Mouse (Mus musculus) MN1 (cell line): ENCODE data around the gene Agbl4.
A peak's percentile ranks its signal among the peaks of the same experiment; 100 is the strongest.

Source experiments
- DNase-seq: peaks from one replicate; pipeline ENCODE4 v3.0.0-alpha.2; 2016; ENCODE audit warnings: low spot score

Gene Agbl4

GRCm38 (mm10) chr4:111584286-111584685 lies 1186.8 kb downstream of the Agbl4 start:
- DNase-seq: no peak

DNA sequence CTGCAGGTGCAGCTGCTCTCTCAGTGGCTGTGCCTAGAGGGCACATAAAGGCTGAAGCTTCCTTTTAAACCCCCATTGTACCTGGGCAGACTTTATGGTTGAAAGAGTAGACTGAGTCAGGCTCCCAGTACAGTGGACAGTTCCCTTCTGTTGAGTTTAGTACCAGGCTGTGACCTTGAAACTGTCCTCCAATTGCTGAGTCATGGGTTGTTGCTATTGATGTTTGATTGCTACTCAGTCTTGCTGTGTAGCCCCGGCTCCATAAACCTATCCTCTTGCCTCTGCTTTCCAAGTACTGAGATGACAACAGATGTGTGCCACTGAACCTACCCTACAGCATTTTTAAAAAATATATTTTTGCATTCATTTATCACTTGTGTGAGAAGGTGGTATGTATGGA lies 1190.8 kb downstream of the Agbl4 start:
- no peak for DNase-seq

DNA sequence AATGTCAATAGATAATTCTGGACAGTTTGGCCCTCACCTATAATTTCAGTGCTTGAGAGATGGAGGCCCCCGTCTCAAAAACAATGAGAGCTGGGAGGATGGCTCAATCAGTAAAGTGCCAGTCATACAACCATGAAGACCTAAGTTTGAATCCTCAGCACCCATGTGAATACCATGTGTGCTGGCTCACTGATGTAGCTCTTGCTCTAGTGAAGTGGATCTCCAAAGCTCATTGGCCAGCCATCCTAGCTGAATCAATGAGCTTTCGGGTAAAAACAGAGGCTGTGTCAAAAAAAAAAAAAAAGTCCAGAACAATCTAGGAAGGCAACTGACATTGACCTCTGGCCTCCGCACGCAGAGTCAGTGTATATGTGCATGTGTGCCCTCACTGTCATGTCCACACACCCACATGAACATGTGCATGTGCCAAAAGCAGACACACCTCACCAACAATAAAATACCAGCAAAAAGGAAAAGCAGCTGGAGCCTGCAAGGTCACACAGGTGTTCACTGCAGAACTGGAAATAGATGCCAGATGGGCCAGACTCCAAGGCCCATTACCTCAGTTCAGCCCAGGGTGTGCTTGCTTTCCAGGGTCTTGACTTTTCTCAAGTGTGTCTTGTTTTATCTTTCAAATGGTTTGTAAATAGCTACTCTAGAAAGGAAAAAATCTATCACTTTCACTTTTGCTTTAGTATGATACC lies 1192.2 kb downstream of the Agbl4 start:
- DNase-seq: no peak

GRCm38 (mm10) chr4:111594655-111595295 lies 1197.3 kb downstream of the Agbl4 start:
- DNase-seq: no peak

GRCm38 (mm10) chr4:111597249-111597661 lies 1199.8 kb downstream of the Agbl4 start:
- DNase-seq: peak; percentile 56

DNA sequence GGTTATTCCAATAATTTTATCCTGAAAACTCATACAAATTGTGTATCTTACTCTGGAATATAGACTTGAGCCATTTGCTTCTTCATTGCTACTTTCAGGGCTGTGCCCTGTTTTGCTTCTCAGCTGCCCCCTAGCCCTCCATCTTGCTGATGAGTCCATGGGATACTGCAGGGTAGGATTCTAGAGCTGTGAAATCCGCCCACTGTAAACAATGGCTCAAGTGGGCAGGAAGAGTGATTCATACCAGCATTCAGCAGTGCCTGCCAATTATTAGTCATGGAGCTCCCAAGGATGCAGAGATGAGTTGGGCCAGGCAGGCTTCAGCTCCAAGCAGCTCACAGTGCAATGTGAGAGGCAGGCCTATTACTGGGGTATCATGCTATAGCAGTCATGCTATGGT lies 1200.5 kb downstream of the Agbl4 start:
- peak; percentile 54 for DNase-seq

- DNase-seq: no peak
Observed at GRCm38 (mm10) chr4:111603194-111603593, 1205.7 kb downstream of the Agbl4 start.

- DNase-seq: no peak
Observed at GRCm38 (mm10) chr4:111607826-111608500, 1210.5 kb downstream of the Agbl4 start.

- DNase-seq: no peak
Observed at GRCm38 (mm10) chr4:111621865-111622264, 1224.4 kb downstream of the Agbl4 start.

GRCm38 (mm10) chr4:111624914-111625313 lies 1227.5 kb downstream of the Agbl4 start:
- DNase-seq: no peak

- DNase-seq: peak; percentile 38
Observed at GRCm38 (mm10) chr4:111626118-111626830, 1228.8 kb downstream of the Agbl4 start.

GRCm38 (mm10) chr4:111632615-111633014 lies 1235.2 kb downstream of the Agbl4 start:
- no peak for DNase-seq

DNA sequence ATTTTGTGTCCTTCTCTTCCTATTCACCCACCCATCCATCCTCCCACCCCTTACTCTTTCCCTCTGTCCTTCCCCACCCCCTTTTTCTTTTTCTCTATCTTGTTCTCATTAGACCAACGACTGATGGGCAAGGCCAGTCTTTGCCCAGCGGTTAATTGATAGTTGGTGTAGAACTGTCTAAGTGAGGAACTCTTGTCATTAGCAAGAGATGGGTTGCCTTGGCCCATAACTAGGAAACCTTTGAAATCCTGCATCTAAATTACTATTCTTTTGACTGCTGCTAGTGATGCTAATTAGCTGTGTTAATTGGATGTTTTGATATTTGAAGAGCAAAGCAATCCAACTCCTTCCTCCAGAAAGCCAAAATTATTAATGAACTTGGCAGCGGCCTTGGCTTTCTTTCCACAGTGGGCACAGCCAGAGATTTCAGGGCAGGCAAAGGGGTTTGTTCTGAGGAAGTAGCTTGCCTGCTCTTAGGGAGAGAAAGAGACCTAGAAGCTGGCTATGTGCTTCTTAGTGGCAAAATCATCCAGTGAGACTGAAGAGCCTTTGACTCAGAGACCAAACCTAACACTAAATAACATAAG lies 1238.2 kb downstream of the Agbl4 start:
- no peak for DNase-seq

DNA sequence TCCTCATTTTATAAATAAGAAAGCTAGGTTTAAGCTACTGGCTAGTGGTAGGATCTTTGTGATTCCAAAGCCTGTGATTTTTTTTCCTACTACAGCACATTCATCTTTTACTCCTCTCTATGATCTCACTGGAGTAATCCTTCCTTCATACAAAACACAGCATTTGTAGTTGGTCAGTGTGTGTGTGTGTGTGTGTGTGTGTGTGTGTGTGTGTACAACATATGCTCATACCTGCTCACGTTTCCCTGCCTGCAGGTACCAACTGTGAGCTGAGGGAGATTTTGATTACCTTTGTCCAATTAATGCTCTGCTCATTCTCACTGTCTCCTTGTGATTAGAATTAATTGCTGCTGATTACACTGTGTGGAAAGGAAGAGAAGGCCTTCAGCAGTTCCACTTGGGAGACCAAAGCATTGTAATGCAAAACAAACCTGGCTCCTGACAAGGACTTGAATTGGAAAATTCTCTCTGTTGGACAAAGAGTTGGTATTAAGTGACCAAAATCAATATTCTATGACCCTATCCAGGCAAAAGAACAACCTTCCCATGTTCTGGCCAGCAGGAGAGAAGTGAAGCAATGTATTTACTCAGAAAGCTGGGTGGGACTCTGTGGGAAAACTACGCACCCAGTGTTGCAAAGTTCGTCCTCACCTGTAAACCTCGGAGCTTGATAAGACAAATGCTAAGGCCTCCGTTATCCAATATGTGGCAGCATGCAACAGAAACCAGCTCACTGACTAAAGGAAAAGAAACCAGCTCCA lies 1241.7 kb downstream of the Agbl4 start:
- DNase-seq: no peak

DNA sequence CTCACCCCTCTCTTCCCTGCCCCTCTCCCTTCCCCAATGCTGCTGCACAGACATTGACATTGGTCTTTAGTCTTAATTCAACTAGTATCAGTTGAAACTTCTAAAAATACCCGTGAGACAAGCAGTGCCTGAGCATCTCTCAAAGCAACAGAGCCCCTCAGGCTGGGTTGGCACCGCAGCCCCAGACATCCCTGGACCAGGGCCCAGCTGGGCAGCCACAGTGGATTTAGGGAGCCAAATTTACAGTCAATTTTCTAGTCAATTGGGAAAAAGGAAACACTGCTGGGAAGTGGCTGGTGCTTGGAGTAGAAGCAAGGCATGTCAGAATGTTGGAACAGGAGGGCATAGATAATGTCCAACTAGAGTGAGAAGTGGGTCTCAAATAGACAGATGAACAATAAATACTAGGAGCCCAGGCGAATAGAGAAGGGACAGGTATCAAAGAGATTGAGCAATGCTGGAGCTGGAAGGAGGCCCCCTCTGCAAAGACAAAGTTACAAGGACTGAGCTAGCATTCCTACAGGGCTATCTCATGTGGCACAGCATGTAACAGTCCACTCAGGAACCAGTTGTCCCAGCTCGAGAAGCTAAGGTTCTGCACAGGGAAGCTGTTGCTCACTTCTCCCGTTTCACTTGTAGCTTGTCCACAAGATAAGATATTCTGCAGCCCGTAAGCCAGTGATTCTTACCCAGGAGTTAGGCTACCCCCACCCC lies 1247.8 kb downstream of the Agbl4 start:
- DNase-seq: no peak

- DNase-seq: peak; percentile 25
Observed at GRCm38 (mm10) chr4:111645831-111646166, 1248.3 kb downstream of the Agbl4 start.

GRCm38 (mm10) chr4:111653451-111653850 lies 1256.0 kb downstream of the Agbl4 start:
- peak; percentile 34 for DNase-seq

GRCm38 (mm10) chr4:111663730-111664129 lies 1266.3 kb downstream of the Agbl4 start:
- peak; percentile 53 for DNase-seq

DNA sequence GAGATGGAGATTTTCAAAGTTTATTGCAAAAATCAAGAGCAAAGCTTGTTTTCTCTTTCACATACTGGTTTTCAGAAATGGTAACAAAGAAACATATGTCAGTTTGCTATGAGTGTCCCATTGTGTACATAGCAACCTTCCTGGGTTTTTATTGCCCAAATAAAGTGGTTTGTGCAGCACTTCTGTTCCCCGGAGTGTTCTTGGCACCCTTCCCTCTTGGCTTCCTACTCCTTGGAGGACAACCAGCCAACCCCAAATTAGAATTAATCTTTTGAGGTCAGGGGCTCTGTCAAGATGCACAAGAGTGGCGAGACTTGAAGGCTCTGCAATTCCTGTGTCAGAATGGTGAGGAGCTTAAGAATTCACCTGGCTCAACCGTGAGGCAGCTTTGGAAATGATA lies 1266.7 kb downstream of the Agbl4 start:
- DNase-seq: peak; percentile 41

DNA sequence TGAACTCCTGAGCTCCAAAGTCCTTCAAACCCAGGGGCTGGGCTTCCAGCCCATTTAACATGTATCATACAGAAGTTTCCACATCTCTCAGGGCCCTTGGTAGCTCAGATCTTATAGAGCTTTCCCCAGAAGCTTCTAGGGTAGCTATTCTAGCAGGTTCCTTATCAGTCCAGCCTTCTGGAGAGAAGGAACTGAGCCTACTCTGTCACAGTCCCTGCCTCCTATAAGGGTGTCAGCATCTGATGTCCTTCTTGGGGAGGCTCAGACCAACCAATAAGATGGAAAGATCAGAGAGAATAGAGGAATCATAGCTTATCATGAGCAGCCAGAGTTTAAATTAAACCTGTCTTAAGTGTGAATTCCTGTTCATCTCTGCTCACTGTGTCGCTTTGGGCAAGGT lies 1269.3 kb downstream of the Agbl4 start:
- DNase-seq: no peak

DNA sequence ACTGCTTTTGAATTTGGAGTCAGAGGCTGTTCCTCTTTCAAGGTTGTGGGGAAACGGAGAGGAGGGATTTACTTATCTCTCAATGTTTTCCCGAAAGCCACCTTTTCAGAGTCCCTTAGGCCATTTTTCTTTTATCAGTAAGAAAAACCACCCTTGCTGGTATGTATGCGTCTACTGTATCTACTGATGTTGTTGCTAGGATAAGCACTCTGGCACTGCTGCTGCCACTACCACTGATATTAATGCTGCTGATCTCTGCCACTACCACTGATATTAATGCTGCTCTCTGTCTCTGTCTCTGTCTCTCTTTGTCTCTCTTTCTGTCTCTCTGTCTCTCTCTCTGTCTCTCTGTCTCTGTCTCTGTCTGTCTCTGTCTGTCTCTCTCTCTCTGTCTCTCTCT lies 1271.9 kb downstream of the Agbl4 start:
- DNase-seq: no peak
